Mouse (Mus musculus) CH12.LX (cell line): ENCODE results near the gene Pcbd2. TPM values are rescaled to one million over a fixed set of nuclear protein-coding genes. Genes with fewer than 3 reads are reported as not detected.

Experiments
- DNase-seq: peaks from one replicate; pipeline ENCODE4 v3.0.0-alpha.2; 2013; ENCODE audit errors: extremely low read depth
- H3K27ac ChIP-seq: 2 replicates; pipeline ENCODE4 v1.5.1; 2012; ENCODE audit warnings: low read depth, mild to moderate bottlenecking, control low read depth, moderate library complexity; ENCODE audit not compliant: insufficient read depth
- H3K27me3 ChIP-seq: replicated peaks from 2 replicates; pipeline ENCODE3; 2012; ENCODE audit warnings: inconsistent platforms
- H3K36me3 ChIP-seq, 2 experiments: replicated peaks in 1 of 2; 2 replicates each; pipeline versions ENCODE3 to v1.6.1; 2012; ENCODE audit warnings: inconsistent platforms in 1 of 2, low read length in 1 of 2, mild to moderate bottlenecking in 1 of 2, mixed read lengths in 1 of 2, moderate library complexity in 1 of 2; ENCODE audit not compliant: control insufficient read depth in 1 of 2, insufficient read depth in 1 of 2
- H3K4me1 ChIP-seq, 2 experiments: 2 replicates each; pipeline ENCODE4 v1.6.1; 2012; ENCODE audit warnings: inconsistent platforms in 1 of 2, moderate library complexity in 1 of 2; ENCODE audit not compliant: insufficient read depth in 2 of 2, control insufficient read depth in 1 of 2
- H3K4me2 ChIP-seq: 2 replicates; pipeline ENCODE4 v1.6.1; 2012; ENCODE audit warnings: low read depth, mild to moderate bottlenecking, control low read depth; ENCODE audit not compliant: poor library complexity, insufficient read depth, severe bottlenecking
- H3K4me3 ChIP-seq, 3 experiments: fragments of 150-350 bp in 1 of 3; sonication (generic) in 1 of 3; replicated peaks in 1 of 3; 2 replicates each; pipeline versions ENCODE3 to v1.5.1; 2011 to 2012; ENCODE audit warnings: low read depth in 2 of 3, low read length in 2 of 3, mild to moderate bottlenecking in 2 of 3, moderate library complexity in 2 of 3, control low read depth in 1 of 3, improper control_type of control experiment in 1 of 3, inconsistent platforms in 1 of 3, mixed read lengths in 1 of 3; ENCODE audit not compliant: poor library complexity in 1 of 3
- H3K79me2 ChIP-seq: replicated peaks from 2 replicates; pipeline ENCODE4 v1.6.1; 2012; ENCODE audit warnings: mild to moderate bottlenecking, moderate library complexity; ENCODE audit not compliant: control insufficient read depth, poor library complexity, insufficient read depth, severe bottlenecking; ENCODE audit errors: extremely low read depth
- H3K9ac ChIP-seq: 2 replicates; pipeline ENCODE4 v1.6.1; 2012; ENCODE audit warnings: low read depth, mild to moderate bottlenecking, control low read depth, moderate library complexity; ENCODE audit not compliant: insufficient read depth
- H3K9me3 ChIP-seq: replicated peaks from 2 replicates; pipeline ENCODE3; 2012; ENCODE audit warnings: low read length, inconsistent platforms, mixed read lengths
- BHLHE40 ChIP-seq: IDR thresholded peaks from 2 replicates; pipeline ENCODE4 v1.6.1; 2011; ENCODE audit warnings: mild to moderate bottlenecking, low read depth, low read length, improper control_type of control experiment
- CHD1 ChIP-seq: IDR thresholded peaks from 2 replicates; pipeline ENCODE4 v1.6.1; 2012; ENCODE audit warnings: low read depth, low read length, improper control_type of control experiment, inconsistent platforms
- CTCF ChIP-seq, 2 experiments: IDR thresholded peaks in 1 of 2; conservative IDR thresholded peaks in 1 of 2; 2 replicates each; pipeline ENCODE4 v1.5.1; 2011 to 2012; ENCODE audit warnings: low read depth in 2 of 2, low read length in 2 of 2, improper control_type of control experiment in 1 of 2, inconsistent platforms in 1 of 2, mild to moderate bottlenecking in 1 of 2, moderate library complexity in 1 of 2
- EP300 ChIP-seq: IDR thresholded peaks from 2 replicates; pipeline ENCODE4 v1.6.1; 2011; ENCODE audit warnings: low read length, improper control_type of control experiment
- GABPA ChIP-seq: IDR thresholded peaks from 2 replicates; pipeline ENCODE4 v1.6.1; 2012; ENCODE audit warnings: low read depth, low read length, improper control_type of control experiment, inconsistent platforms; ENCODE audit not compliant: insufficient replicate concordance
- HCFC1 ChIP-seq: IDR thresholded peaks from 2 replicates; pipeline ENCODE4 v1.6.1; 2012; ENCODE audit warnings: low read depth, mild to moderate bottlenecking, inconsistent platforms, low read length, improper control_type of control experiment
- IRF4 ChIP-seq: IDR thresholded peaks from 2 replicates; pipeline ENCODE4 v1.6.1; 2014; ENCODE audit warnings: low read depth, mild to moderate bottlenecking, inconsistent platforms, low read length, improper control_type of control experiment
- JUN ChIP-seq: IDR thresholded peaks from 2 replicates; pipeline ENCODE4 v1.6.1; 2011; ENCODE audit warnings: low read depth, mild to moderate bottlenecking, low read length, improper control_type of control experiment, moderate library complexity; ENCODE audit not compliant: insufficient read depth
- KAT2A ChIP-seq: IDR thresholded peaks from 2 replicates; pipeline ENCODE4 v1.6.1; 2012; ENCODE audit warnings: low read length, improper control_type of control experiment, inconsistent platforms; ENCODE audit not compliant: insufficient replicate concordance
- MAFK ChIP-seq: IDR thresholded peaks from 2 replicates; pipeline ENCODE4 v1.6.1; 2011; ENCODE audit warnings: low read length, improper control_type of control experiment; ENCODE audit not compliant: insufficient replicate concordance
- MAX ChIP-seq: IDR thresholded peaks from 2 replicates; pipeline ENCODE4 v1.6.1; 2011; ENCODE audit warnings: low read length, improper control_type of control experiment
- MXI1 ChIP-seq: IDR thresholded peaks from 2 replicates; pipeline ENCODE4 v1.6.1; 2011; ENCODE audit warnings: mild to moderate bottlenecking, low read depth, low read length, improper control_type of control experiment
- MYC ChIP-seq: IDR thresholded peaks from 2 replicates; pipeline ENCODE4 v1.6.1; 2011; ENCODE audit warnings: low read depth, mild to moderate bottlenecking, improper control_type of control experiment, low read length
- NRF1 ChIP-seq: IDR thresholded peaks from 2 replicates; pipeline ENCODE4 v1.6.1; 2014; ENCODE audit warnings: low read depth, mild to moderate bottlenecking, inconsistent platforms, low read length, improper control_type of control experiment, moderate library complexity
- POLR2A ChIP-seq: IDR thresholded peaks from 2 replicates; pipeline ENCODE4 v1.6.1; 2011; ENCODE audit warnings: low read depth, mild to moderate bottlenecking, improper control_type of control experiment, low read length
- RAD21 ChIP-seq: IDR thresholded peaks from 2 replicates; pipeline ENCODE4 v1.6.1; 2011; ENCODE audit warnings: low read depth, mild to moderate bottlenecking, low read length, improper control_type of control experiment, moderate library complexity
- RCOR1 ChIP-seq: conservative IDR thresholded peaks from 2 replicates; pipeline ENCODE4 v1.6.1; 2012; ENCODE audit warnings: low read depth, mild to moderate bottlenecking, inconsistent platforms, low read length, improper control_type of control experiment
- SIN3A ChIP-seq: IDR thresholded peaks from 2 replicates; pipeline ENCODE4 v1.6.1; 2012; ENCODE audit warnings: low read length, improper control_type of control experiment, inconsistent platforms
- SMC3 ChIP-seq: IDR thresholded peaks from 2 replicates; pipeline ENCODE4 v1.6.1; 2011; ENCODE audit warnings: low read depth, low read length, improper control_type of control experiment
- TCF12 ChIP-seq: IDR thresholded peaks from 2 replicates; pipeline ENCODE4 v1.6.1; 2014; ENCODE audit warnings: low read depth, mild to moderate bottlenecking, inconsistent platforms, low read length, improper control_type of control experiment
- UBTF ChIP-seq: IDR thresholded peaks from 2 replicates; pipeline ENCODE4 v1.6.1; 2012; ENCODE audit warnings: low read depth, mild to moderate bottlenecking, inconsistent platforms, low read length, improper control_type of control experiment, moderate library complexity
- USF1 ChIP-seq: IDR thresholded peaks from 2 replicates; pipeline ENCODE4 v1.6.1; 2014; ENCODE audit warnings: low read depth, mild to moderate bottlenecking, inconsistent platforms, low read length, improper control_type of control experiment
- USF2 ChIP-seq: conservative IDR thresholded peaks from 2 replicates; pipeline ENCODE4 v1.6.1; 2011; ENCODE audit warnings: low read depth, low read length, improper control_type of control experiment
- ZKSCAN1 ChIP-seq: IDR thresholded peaks from 2 replicates; pipeline ENCODE4 v1.6.1; 2012; ENCODE audit warnings: low read depth, inconsistent platforms, low read length, improper control_type of control experiment, borderline replicate concordance
- ZNF384 ChIP-seq: IDR thresholded peaks from 2 replicates; pipeline ENCODE4 v1.6.1; 2012; ENCODE audit warnings: low read depth, low read length, improper control_type of control experiment, inconsistent platforms
- dilution Hi-C: fragments of 300-500 bp; cut with MboI; formaldehyde crosslinking; loops from 2 replicates; pipeline ENCODE4 v1.14.3; 2020; ENCODE audit warnings: low sequenced_read_pairs; ENCODE audit not compliant: extremely low pct_unique_long_range_greater_than_20kb, extremely low pct_ligation_motif_present
- in situ Hi-C: fragments of 300-500 bp; cut with MboI; formaldehyde crosslinking; loops from 3 replicates; pipeline ENCODE4 v1.14.3; 2019; ENCODE audit warnings: low sequenced_read_pairs, low pct_ligation_motif_present, low pct_unique_long_range_greater_than_20kb, mixed read lengths
- polyA plus RNA-seq: library from polyadenylated mRNA; unstranded; fragments of >175 nt; gene quantifications from 2 replicates; pipeline ENCODE4 v1.2.1, GENCODE M21; 2012; ENCODE audit warnings: low read depth; ENCODE audit not compliant: insufficient read length
- total RNA-seq, 2 experiments: library from RNA; depleted of rRNA; stranded (reverse); fragments of 300-350 nt in 1 of 2; fragments of >200 nt in 1 of 2; gene quantifications; 2 replicates each; pipeline ENCODE4 v1.2.3; 2012 to 2014

The Pcbd2 gene
- total and polyA plus RNA-seq, 3 experiments: 20.6 to 44.9 (median 32.1) TPM

DNA sequence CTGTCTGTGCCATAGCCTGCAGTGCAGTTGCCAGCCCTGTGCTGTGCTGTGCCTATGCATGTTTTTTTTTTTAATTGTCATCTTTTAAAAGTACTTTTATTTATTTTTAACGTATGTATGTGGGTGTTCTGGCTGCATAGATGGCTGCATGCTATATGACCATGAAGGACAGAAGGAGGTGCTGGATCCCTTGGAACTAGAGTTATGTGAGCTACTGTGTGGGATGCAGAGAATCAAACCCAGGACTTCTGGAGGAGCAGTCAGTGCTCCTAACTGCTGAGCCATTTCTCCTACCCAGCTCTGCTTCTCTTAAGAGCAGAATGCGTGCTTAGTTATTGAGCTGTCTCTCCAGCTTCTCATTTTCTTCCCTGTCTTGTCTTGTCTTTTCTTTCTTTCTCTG, 5.2 kb upstream of the Pcbd2 start:
- dilution Hi-C loops: no loop called here

DNA sequence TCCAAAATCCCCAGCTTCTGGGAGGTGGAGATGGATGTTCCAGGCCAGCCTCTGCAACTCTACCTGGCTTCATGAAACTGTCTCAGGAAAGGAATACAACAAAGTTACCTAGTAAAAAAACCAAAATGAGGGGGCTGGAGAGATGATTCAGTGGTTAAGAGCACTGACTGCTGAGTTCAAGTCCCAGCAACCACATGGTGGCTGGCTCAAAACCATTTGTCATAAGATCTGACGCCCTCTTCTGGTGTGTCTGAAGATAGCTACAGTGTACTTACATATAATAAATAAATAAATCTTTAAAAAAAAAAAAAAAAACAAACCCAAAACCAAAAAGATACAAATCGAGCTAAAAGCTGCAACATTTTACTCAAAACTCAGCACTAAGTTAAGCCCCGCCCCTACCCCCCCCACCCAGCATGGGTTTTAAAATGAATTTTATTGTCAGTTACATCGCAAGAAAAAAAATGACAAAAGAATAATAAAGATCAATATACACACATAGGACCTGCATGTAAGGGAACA, 509 bp upstream of the Pcbd2 start:
- H3K79me2 ChIP-seq: no peaks in the 10 kb centered on the region
- peak; percentile 48 for DNase-seq
- in situ Hi-C loops: loop anchor here (10.0 kb wide), 1 partner anchor 122 kb away; no protein-coding TSS in a partner anchor

More for the DNA sequence above, 5.2 kb upstream of the Pcbd2 start:
- no peak overlapping the region for H3K4me2 ChIP-seq
- in situ Hi-C loops: loop anchor here (10.0 kb wide), 1 partner anchor 117 kb away; no protein-coding TSS in a partner anchor
- no peak for DNase-seq
- H3K79me2 ChIP-seq: no peaks in the 10 kb centered on the region
- peaks cover 33 to 83% of the 10 kb centered on the region in 2 experiments for H3K36me3 ChIP-seq
- H3K27ac ChIP-seq: no peak overlapping the region
- no peak overlapping the region for H3K9ac ChIP-seq
- H3K27me3 ChIP-seq: no peaks in the 10 kb centered on the region
- no peaks in the 10 kb centered on the region for H3K9me3 ChIP-seq
- TF ChIP-seq USF2: no peak
- TF ChIP-seq ZKSCAN1: no peak
- no peak for TF ChIP-seq USF1
- no peak for TF ChIP-seq GABPA
- no peak for TF ChIP-seq NRF1
- no peak for TF ChIP-seq SIN3A
- TF ChIP-seq POLR2A: no peak
- no peak for TF ChIP-seq IRF4
- H3K4me1 ChIP-seq: peaks cover 2 to 7% of the 10 kb centered on the region in 2 experiments; a peak in 2 of 4 replicates
- no peak overlapping the region for H3K4me3 ChIP-seq

More for the DNA sequence above, 509 bp upstream of the Pcbd2 start:
- H3K27ac ChIP-seq: peak overlapping the region; percentile 88
- TF ChIP-seq MYC: peak; percentile 77; the same call in 1 of the 2 replicates
- no peak for TF ChIP-seq SMC3
- no peak for TF ChIP-seq MAFK
- peak in 1 of 2 experiments; percentile 42; a peak in 2 of 4 replicates for TF ChIP-seq CTCF (conservative IDR thresholded peaks at IDR 0.05 in 1 of 2, IDR thresholded peaks at IDR 0.05 in 1 of 2; ENCODE audit: low read depth in 2 of 2, low read length in 2 of 2)
- no peak for TF ChIP-seq BHLHE40
- TF ChIP-seq RCOR1: no peak
- TF ChIP-seq MXI1: no peak
- TF ChIP-seq UBTF: no peak
- TF ChIP-seq GABPA: no peak
- no peak for TF ChIP-seq HCFC1
- TF ChIP-seq KAT2A: no peak
- TF ChIP-seq ZNF384: peak; percentile 49; the same call in 1 of the 2 replicates
- 0 out of 2 replicates have a peak, but pooled peaks have one; percentile 14 for TF ChIP-seq MAX
- TF ChIP-seq JUN: no peak
- peak; percentile 84; the same call in 1 of the 2 replicates for TF ChIP-seq CHD1
- no peak for TF ChIP-seq TCF12
- no peak for TF ChIP-seq RAD21
- no peak for TF ChIP-seq SIN3A
- TF ChIP-seq EP300: no peak
- no peak for TF ChIP-seq USF1
- no peaks in the 10 kb centered on the region for H3K27me3 ChIP-seq
- peaks cover 2 to 10% of the 10 kb centered on the region in 2 experiments; a peak in 2 of 4 replicates for H3K4me1 ChIP-seq
- dilution Hi-C loops: no loop called here
- peak overlapping the region; percentile 94; the same call in 1 of the 2 replicates for H3K9ac ChIP-seq
- peak overlapping the region; percentile 26 for H3K4me2 ChIP-seq
- H3K4me3 ChIP-seq: peak overlapping the region; percentile 74 to 87 (median 82)
- H3K9me3 ChIP-seq: no peaks in the 10 kb centered on the region
- peaks cover 16 to 52% of the 10 kb centered on the region in 2 experiments for H3K36me3 ChIP-seq
